Mouse (Mus musculus) brain, embryonic 14.5 days (tissue): ENCODE data around the gene Ssr3.

Experiments used
- CTCF ChIP-seq: fragments of 200-500 bp; IDR thresholded peaks from 2 replicates; pipeline ENCODE4 v1.5.1; 2012; ENCODE audit warnings: inconsistent platforms, mild to moderate bottlenecking, moderate library complexity, borderline replicate concordance; ENCODE audit not compliant: insufficient read depth, insufficient read length; ENCODE audit errors: extremely low read depth
- POLR2A ChIP-seq: fragments of 200-500 bp; IDR thresholded peaks from 2 replicates; pipeline ENCODE4 v1.6.1; 2012; ENCODE audit warnings: mild to moderate bottlenecking, inconsistent platforms, borderline replicate concordance; ENCODE audit not compliant: poor library complexity, insufficient read depth, insufficient read length, severe bottlenecking; ENCODE audit errors: extremely low read depth

DNA sequence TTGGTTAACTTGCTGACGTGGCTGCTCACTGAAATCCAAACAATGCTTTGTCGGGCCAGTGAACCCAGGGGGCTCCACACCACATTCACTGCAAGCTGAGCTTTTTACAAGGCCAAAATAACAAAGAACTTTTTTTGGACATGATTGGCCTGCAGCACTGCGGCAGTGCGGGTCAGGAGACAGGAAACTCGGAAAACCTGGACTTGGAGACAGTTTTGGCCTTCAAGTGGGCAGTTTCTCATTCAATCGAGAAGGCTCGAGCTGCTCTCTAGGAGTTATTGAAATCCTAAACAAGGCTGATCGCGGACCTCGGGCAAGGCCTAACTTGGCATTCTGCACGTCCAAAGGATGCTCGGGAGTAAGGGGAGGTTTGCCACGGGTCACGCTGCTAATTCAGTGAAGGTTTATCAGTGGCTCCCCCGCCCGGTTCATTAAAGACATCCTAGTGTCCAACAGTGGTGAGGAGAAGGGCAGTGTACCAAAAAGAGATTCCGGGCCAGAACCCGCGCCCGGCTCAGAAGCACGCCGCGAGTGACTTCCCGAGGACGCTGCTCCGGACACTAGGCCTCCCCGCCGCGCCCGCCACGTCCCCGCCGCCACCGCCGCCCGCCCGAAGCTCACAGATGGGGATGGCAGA is 521 bp downstream of the Ssr3 start:
- no peak for TF ChIP-seq CTCF
- TF ChIP-seq POLR2A: no peak
